Mouse (Mus musculus) liver, adult 2 months (tissue): Measurements from ENCODE around the gene C8a.

Source experiments
- CTCF ChIP-seq: fragments of 200-500 bp; IDR thresholded peaks from 2 replicates; pipeline ENCODE4 v1.5.1; 2011; ENCODE audit warnings: low read depth, low read length, control low read depth
- POLR2A ChIP-seq: fragments of 200-500 bp; IDR thresholded peaks from 2 replicates; pipeline ENCODE4 v1.6.1; 2011; ENCODE audit warnings: low read length, control low read depth; ENCODE audit not compliant: insufficient read depth; ENCODE audit errors: extremely low read depth

GRCm38 (mm10) chr4:104864397-104864796, 11.8 kb downstream of the C8a start:
- TF ChIP-seq POLR2A (no peak), CTCF (no peak)
